Mouse (Mus musculus) B cell, adult 2 months (primary cell): ENCODE measurements around the gene Gm28635.

ENCODE experiments used
- DNase-seq, 2 experiments: peaks; one replicate each; pipeline ENCODE4 v3.0.0; 2022

Gene Gm28635

DNA sequence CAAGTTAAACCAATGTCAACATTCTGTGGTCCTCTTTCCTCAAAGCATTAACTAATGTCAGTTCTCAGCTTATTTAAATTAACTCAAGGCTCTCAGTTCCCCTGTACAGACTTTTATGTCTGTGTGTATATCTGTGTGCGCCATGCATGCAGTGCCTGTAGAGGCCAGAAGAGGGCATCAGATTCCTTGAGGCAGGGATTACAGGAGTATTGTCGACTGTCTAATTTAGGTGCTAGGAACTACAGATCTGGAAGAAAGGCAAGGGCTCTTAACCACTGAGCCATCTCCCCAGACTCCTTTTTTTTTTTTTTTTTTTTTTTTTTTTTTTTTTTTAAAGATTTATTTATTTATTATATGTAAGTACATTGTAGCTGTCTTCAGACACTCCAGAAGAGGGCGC lies 96.6 kb downstream of the Gm28635 start:
- DNase-seq = peak; percentile 14 to 16

- DNase-seq = no peak
Measured at GRCm38 (mm10) chr2:84579311-84579710, 98.5 kb downstream of the Gm28635 start.

DNA sequence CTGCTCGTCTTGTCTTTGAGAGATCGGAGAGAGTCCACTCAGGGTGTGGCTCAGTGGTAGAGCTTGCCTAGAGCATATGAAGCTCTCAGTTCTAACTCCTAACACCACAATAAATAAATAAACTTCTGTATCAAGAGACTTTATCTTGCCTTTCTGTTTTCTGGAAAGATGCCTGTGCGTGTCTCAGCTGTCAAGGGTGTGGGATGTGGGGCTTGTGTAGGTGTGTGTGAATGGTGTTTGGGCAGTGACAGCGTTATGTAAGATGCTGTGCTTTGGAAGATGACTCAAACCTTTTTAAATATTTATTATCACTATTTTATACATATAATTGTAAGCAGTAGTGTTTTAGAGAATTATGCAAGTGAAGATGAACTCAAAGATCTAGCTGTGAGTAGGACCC lies 103.7 kb downstream of the Gm28635 start:
- no peak for DNase-seq

DNA sequence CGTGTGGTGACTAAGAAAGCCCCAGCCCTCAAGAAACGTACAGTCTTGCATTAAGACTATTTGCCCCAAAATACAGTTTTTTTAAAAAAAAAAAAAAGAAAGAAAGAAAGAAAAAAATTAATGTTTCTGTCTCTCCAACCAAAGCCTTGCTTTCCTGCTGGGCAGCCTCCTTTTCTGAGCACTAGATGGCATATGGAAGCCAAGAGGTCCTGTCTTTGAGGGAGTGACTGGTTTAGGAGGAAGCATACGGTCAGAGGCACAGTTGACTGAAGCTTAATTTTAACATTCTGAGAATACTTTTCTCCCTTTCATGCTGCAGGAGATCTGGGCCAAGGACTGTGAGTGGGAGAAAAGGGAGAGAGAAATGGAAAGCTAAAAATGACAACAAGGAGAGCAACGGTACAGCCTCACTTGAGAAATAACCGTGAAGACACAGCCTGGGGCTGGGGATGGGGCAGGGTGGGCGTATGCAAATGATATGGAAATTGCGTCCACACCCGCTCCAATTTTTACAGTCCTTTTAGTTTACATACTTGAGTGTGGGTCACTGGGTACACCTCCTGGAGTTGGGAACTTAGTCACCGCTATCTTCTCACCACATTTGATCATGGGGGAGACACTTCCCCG lies 120.8 kb downstream of the Gm28635 start:
- no peak for DNase-seq
